Mouse (Mus musculus) fibroblast of lung, adult 2 months (primary cell): ENCODE data around the gene Slc30a7.

Experiments
- DNase-seq: peaks from one replicate; pipeline ENCODE4 v3.0.0-alpha.2; 2011; ENCODE audit warnings: low read depth

Gene Slc30a7

DNA sequence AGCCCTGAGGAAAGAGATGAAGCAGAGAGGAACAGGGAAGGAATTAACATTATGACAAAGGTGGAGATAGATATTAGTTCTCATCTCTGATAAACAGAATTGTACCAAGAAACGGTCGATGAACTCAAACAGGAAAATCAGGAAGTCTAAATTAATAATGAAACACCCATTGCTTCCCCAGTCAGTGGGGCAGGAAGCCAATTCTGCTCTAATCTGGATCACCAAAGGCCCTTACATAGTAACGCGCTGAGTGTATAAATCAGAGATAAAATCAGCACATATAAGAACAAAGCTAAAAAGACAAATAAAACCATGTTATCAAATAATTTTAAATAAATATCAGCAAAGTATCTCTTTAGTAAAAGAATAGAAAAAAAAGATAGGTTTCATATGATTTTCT is 15.1 kb downstream of the Slc30a7 start:
- DNase-seq, result no peak

DNA sequence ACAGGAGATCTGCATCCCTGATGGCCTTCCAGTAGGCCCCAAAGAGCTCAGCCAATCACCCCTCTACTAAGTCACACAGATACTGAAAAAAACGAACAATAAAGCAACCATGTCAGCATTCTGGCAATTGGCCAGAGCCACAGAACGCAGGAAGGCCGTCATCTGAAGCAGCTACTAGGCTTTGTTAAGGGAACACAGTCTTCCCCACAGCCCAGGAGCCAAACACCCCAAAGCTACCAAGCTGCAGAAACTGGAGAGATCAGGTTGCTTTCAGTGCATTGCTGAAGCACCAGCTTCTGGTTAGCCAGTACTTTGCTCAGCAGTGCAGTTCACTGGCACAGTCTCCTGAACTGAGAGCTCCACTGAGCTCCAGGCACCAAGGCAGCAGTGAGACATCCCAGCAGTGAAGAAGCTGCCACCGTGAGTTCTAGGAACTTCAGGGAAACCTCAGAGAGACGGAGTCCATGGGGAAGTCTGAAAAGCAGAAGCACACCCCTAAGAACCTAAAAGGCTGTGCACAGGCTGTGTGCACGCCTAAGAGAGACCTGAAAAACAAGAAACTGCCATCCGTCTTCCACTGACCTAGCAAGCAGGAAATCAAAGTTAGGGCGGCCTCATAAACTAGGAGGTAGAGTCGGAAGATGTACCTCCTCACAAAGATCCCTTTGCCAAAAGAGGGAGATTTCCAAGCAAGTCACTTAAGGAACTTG is 21.9 kb downstream of the Slc30a7 start:
- DNase-seq, result no peak

DNA sequence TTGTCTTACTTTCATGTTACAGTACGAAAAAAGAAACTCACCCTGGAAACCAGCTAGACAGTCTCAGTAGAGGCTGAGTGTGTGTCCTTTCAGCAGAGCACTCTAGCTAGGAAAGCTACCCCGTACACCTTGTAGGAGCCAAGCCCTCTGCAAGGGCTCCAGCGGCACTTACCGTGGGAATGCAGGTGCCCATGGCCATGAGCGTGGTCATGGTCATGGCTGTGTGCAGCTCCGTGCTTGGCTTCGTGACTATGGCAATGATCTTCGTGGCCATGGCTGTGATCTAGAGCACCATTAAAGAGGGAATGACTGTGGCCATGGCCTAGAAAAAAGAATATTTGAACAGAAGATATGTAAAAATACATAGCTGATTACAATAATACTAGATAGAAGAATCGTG is 22.6 kb downstream of the Slc30a7 start:
- no peak for DNase-seq

DNA sequence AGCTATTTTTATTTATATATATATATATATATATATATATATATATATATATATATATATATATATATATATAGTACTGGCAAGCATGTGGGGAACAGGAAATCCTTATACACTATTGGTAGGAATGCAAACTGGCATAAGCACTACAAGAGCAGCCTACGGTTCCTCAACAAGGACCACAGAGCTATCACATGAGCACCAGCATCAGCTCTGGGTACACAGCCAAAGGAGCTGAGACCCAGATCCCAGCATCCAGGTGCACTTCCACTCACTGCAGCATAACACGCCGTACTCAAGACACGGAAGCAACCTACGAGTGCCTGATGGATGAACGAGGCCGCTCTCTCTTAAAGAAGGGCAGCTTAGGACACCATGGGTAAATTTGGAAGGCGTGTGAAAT is 24.0 kb downstream of the Slc30a7 start:
- DNase-seq, result no peak

DNA sequence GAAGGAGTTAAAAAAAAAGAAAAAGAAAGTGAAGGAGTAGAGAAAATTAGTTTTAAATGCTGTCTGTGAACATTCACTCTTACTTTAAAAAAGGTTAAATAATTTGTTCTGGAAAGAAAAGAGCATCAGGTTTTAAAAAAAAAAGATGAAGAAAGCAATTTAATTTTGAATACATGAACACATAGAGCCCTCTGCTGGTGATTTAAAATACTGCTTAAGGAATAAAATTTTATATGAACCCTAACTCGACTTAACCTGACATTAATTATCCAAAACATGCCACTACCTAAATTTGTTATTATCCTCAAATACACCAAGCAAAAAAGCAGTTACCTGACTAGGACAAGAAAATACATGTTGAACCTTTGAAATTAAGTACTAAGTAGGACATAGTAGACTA is 28.2 kb downstream of the Slc30a7 start:
- DNase-seq, result no peak

DNA sequence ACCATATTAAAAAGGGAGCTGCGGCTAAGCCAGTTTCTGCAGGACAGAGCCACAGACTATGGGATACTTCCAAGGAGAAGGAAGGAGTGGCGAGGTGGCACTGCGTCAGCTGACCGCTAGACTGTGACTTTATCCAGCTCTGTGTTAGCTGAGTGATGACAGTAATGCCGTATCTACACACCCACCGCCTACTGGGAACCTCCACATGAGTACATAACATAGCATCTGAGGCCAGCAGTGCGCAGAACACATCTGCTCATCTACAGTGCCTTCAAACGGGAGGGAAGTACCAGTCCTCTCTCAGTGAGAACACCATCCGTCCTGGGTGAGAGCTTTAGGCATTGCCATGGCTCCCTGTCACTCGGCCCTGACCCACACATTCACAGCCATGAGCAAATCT is 32.2 kb downstream of the Slc30a7 start:
- no peak for DNase-seq

DNA sequence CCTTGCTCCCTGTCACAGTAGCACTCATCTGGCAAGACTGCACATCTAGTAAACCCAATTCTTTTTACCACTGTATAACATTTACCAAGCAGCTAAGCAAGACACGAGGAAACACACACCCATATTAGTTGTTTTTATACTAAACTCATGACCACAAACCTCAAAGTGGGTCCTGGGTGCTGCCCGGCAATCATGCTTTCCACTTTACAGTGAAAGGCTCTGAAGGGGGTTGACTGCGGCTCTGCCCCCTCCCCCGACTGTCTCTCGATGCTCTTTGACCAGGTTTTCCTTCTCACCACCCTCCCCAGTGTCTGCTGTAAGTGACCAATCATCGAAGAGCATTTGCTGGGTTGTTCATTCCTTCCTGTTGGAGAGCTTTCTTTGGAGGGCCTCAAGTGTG is 33.0 kb downstream of the Slc30a7 start:
- no peak for DNase-seq

DNA sequence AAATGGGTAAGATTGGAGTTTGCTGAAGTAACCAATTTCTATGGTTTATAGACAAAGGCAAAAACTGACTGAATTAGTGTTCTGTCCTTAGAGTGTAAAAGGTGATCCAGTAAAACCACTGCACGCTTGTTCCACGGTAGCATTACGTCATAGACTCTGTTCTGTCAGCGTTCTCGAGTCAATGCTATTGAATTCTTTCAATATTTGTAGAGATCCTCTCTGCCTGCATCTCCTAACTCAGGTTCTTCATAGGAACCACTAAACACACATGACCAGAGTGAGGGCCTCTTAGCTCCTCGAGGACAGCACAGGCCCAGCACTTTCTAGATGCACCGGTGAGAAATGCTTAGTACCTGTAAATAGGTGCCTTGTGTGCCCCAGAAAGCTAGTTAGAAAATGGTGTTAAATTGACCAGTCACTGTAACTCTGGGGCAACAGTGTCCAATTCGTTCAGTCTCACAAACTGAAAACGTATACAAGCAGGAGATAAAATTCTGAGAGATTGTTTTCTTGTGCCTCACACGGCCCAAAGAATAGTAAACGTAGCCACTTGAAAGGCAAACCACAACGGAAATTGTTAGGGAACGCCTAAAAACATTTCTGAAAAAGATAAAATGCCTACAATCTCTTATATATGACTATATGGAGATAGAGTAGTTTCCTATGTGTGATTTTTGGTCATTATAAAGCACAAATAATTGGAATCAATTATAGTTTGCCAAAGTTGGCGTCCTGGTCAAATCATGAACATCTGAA is 35.1 kb downstream of the Slc30a7 start:
- no peak for DNase-seq

DNA sequence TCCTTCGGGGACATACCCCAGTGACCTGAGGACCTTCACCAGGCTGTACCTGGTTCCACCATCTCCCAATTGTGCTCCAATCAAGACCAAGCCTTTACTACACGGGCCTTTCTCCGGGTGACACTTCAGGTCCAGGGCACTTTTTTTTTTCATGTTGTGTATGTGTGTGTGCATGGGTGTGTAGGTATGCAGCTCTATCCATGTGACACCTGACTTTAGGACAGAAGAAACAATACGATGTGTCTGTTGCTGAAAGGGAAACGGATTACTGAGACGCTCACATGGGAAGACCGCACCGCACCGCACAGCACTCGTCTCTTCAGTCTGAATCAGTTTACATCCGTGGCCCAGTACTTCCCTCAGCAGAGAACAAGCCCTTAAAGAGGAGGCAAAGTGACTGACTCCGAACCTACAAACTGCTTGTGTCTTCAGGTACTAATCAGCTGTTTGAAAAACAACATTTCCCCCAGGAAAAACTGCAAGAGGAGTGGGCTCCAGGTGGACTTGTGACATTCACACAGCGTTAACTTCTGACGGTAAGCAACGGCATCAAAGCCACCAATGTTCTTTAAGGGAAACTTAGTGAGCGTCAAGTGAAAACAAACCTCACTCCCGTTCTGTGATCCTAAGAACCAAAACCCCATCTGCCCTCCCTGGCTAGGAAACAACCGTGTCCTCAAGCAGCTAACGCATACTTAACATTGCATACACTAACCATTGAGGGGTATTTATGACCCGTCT is 36.0 kb downstream of the Slc30a7 start:
- DNase-seq, result no peak

DNA sequence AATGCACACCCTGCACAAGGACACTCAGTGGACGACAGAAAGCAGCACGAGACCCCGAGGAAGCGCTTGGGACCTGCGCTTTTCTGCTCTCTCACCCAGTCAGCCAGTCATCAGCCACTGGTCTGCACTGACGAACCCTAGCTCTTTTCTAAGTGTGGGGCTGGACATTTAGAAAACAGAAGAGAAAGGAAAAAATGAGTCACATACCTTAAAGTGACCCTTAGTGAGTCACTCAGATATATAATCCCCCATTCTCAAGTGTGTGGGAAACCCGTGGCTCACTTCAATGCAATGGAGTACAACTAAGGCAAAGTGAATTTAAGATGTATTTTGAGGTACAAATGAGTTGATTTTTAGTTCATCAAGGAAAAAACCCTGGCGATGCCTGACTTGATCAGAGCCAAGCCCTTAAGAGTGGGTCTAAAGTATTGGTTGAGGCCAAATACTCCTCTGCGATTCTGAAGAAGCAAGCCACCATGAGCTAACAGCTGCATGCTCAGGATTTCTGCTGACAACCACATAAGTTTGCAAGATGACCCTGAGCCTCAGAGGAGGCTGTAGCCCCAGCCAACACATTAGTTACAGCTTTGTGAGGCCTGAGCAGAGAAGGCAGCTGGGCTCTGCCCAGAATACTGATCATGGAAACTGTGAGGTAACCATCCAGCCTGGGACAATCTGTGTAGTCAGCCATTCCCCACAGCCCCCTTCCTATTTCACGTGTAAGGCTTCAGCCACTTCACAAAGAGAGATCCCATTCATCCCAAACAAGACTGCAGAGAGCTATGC is 38.3 kb downstream of the Slc30a7 start:
- DNase-seq, result peak; percentile 56

DNA sequence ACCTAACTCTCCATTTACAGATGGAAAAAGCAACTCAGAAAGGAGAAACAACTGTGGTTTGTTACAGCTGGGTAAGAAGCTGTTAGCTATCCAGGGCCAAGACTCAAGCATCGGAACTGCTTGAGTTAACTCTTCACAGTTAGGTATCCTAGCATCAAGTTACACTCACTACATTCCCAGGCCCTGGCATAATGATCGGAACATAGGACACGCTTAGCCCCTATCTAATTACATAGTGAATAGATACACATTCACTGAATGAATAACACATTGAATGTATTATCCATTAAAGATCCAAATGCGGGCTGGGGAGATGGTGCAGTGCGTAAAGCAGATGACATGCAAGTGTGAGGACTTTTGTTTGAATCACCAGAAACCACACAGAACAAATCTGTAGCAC is 43.1 kb downstream of the Slc30a7 start:
- DNase-seq, result no peak

DNA sequence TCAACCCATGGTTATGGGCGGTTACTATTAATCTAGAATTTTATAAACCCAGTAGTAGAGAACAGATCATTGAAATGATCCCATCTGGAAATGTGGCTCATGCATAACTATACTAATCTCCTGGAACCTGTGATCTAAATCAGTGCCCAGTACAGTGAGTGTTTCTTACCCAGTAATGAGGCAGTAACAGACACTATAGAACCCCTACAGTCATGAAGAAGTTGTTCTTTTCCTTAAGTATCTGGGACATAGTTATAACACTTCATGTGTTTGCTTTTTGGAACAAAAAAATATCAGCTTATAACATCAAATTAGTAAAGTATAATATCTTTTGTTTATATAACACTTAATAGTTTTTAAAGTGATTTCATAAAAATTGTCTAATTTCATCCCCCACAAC is 43.6 kb downstream of the Slc30a7 start:
- DNase-seq, result no peak

DNA sequence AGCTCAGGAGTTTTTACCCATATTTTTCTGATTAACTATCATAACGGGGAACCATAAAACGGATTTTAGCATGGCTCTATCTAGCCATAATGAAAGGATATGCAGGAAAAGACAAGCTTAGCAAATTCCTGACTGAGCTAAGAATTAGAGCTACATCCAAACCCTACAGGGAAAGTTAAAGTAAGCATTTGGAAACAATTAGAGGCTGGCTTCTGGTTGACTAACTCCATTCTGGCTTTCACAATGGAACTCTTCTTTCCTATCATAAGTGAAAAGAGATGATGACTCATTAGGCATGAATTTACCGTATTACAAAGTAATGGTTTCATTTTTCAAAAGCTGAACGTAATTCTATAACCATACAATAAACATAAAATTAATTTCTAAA is 45.2 kb downstream of the Slc30a7 start:
- DNase-seq, result peak; percentile 47

DNA sequence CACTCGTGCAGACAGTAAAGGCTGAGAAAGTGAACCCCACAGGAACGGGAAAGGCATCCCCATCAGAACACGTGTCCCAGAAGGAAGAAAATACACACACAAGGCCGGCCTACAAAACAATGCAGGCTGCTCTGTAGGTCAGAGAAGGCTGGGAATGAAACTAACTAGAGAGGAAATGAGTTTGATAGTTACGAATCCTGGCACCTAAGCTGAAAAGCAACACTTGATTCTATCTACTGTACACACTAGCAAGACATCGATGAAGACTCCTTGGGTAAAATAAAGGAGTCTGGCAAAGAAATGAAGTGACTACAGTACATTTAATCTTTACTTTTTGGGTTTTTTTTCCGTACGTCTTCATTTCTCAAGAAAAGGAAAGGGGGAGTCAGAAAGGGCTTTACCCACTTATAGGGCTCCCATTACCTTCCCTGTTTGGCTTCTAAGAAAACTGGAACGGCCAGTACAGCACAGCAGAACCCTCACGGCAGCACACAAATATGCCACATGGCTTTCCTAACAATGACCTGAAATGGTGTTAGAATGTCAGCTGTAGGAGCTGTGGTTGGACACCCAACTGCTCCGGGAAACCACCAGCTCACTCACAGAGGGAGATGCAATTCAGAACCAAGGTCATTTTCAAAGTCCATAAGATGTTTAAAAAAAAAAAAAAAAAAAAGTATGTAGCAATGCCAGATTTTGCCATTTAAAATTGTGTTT is 45.7 kb downstream of the Slc30a7 start:
- DNase-seq, result peak; percentile 35

DNA sequence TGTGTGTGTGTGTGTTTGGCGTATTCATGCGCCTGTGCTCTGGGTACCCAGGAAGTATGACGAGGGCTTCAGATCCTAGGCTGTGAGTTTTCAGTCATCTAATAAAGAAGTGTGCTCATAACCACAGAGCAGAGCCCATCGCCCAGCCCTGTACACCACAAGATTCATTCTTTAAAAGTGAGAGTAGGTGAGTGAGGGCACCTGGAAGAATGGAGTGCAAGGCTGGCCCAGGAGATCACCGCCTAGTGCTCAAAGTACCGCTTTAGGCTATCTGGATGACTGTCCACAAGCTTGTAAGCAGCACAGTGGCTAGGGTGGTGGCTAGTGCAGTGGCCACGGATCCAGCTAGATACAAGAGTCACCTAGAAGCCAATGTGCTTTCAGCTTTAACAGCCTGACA is 50.0 kb downstream of the Slc30a7 start:
- no peak for DNase-seq

DNA sequence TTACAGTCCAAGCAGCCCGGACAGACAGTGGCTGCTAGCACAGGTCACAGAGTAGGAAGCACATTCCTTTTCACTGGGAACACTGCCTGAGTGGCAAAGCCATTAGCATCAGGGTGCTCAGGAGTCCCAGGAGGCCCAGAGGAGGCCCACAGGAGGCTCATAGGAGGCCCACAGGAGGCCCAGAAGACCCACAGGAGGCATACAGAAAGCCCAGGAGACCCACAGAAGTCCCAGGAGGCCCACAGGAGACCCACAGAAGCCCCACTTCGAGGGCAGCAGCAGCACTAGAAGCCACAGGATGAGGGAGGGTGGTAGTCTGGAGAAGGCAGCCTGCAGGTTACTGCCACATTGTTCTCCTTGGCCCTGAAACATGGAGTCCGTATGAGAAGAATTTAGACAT is 54.1 kb downstream of the Slc30a7 start:
- DNase-seq, result no peak

DNA sequence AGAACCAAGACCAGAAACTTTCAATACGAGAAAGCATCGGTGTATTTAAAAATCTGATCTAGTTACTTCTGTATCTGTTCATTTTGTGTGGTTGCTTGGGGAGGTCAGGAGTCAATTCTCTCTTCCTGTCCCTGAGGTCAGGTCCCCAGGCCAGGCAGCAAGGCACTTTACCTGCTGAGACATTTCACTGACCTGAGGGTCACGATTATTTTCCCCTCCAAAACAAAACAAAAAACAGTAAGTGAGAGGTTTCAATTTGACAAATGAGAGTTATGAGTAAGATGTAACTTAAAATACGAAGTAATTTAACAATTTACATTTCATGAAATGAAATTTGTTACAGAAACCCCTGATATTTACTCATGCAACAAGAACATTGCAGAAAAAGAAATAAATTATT is 54.9 kb downstream of the Slc30a7 start:
- DNase-seq, result no peak

DNA sequence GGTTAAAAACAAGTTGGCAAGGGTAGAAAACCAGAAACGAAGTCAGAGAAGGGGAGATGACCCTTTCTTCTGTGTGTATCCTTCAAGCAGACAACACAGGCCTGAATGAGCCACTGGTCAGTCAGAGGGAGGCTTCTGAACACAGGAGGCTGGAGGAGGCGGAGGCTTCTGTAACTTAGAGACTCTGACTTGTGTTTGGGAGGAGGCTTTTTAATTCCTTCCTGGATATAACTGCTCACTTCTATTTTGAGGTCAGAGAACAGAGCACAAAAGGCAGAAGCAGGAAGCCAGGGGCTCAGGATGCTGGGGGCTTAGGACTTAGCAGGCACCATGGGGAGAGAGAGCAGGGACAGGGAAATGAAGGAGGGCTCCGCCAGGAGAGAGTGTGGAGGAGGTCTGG is 56.0 kb downstream of the Slc30a7 start:
- DNase-seq, result no peak

DNA sequence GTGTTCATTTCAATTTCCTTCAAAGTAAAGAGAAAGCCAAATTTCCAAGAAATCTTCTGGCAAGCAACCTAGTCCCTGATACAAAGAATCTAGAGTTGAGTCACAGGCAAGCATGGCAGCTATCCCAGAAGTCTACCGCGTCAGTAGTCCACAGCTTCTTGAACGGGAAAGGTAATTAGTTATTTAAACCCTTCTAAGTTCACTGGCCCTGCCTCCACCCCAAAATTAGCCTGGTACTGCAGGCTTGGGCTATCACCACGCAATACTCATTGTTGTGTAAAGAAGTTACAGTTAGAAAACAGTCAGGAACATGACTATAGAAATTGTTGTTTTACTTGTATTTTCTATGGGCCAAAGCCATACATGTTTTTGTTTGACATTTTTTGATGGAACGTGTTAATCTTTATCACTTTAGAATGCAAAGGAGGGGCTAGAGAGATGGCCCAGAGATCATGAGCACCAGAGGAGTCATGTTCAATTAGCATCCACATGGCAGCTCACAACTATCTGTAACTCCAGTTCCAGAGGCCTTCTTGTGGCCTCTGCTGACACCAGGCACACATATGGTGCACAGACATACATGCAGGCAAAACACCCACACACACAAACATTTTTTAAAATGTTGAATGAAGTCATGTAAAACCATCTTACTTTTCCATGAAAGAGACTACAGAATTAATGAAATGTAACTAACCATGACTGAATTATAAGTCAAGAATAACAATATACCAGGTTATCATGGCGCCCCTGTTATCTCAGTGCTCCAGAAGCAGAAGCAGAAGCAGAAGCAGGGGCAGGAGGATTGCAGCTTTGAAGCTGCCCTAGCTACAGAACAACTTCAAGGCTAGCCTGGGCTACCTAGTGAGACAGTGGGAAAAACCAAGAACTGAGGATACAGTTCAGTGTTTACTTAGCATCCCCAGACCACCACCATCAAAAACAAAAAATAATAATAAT is 57.0 kb downstream of the Slc30a7 start:
- DNase-seq, result peak; percentile 93

DNA sequence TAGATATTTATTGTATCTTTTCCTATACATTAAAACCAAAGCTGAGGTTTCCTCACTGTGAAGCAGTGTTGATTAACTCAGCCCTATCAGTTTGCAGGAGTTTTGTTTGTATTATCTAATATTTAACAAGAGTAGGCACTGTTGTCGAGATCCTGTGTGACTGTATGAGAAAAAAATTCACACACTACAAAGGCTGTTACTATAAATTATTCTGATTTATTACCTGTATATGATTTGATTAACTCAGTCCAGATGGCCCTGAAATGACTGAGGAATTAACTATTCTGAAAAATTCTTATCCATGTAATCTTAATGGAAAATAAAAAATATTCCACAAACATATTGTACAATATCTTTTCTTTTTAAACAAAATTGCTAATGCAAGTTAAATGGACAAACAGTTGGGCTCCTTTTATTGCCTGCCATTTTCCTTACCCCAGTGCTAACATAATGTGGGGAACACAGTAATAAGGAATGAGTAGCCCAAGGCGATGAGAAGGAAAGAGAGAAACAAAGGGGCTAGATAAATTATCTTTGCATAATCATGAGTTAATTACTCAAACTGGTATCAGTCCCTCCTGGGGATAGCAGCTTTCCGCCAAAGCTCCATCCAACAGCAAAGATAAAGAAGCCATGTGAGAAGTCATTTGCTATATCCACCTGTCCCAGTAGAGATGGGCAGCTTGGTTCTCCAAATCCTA is 57.8 kb downstream of the Slc30a7 start:
- DNase-seq, result no peak
